Mouse (Mus musculus) testis, adult 2 months (tissue): ENCODE data around the gene Adgrl2.

Experiments
- CTCF ChIP-seq: fragments of 200-500 bp; IDR thresholded peaks from 2 replicates; pipeline ENCODE4 v1.5.1; 2012; ENCODE audit warnings: low read depth, mild to moderate bottlenecking, inconsistent platforms, low read length, moderate library complexity; ENCODE audit not compliant: control insufficient read depth, insufficient read depth, insufficient replicate concordance
- POLR2A ChIP-seq: fragments of 200-500 bp; IDR thresholded peaks from 2 replicates; pipeline ENCODE4 v1.6.1; 2012; ENCODE audit warnings: low read depth, mild to moderate bottlenecking, inconsistent platforms, low read length, moderate library complexity; ENCODE audit not compliant: control insufficient read depth

- TF ChIP-seq CTCF (no peak), POLR2A (no peak)
Observed at GRCm38 (mm10) chr3:148986296-148986893, 4.0 kb downstream of the Adgrl2 start.
